Mouse (Mus musculus): ENCODE data around the gene A730015C16Rik. TPM values are rescaled to one million over a fixed set of nuclear protein-coding genes. Genes with fewer than 3 reads are reported as not detected.

Gene A730015C16Rik
- polyA plus RNA-seq (2015; fragmentation: Nextera tagmentation; extraction: Ambion mirVana): 0.52 and 1.2 TPM in 2 replicates

GRCm38 (mm10) chr4:108848505-108848848 lies at the start of gene A730015C16Rik:
TSS of gene A730015C16Rik (minus strand) at chr4:108848619.

GRCm38 (mm10) chr4:108878963-108879822 lies 30.8 kb upstream of the A730015C16Rik start, which contains the start of gene Rab3b:
TSS of gene Rab3b (plus strand) at chr4:108879063.

GRCm38 (mm10) chr4:108847715-108848504 lies 509 bp downstream of the A730015C16Rik start, which contains the start of gene Kti12:
TSS of gene Kti12 (plus strand) at chr4:108847785.

GRCm38 (mm10) chr4:108834115-108834970 lies 14.1 kb downstream of the A730015C16Rik start, which contains the start of gene Txndc12:
TSS of gene Txndc12 (plus strand) at chr4:108834601.

GRCm38 (mm10) chr4:108832916-108833827 lies 15.2 kb downstream of the A730015C16Rik start, which contains the start of gene Btf3l4:
TSS of gene Btf3l4 (minus strand) at chr4:108833614.

Other genes starting within 250 kb of the A730015C16Rik start
- gene Cc2d1b, start 228.7 kb downstream of the A730015C16Rik start, polyA plus RNA-seq (2015; fragmentation: Nextera tagmentation; extraction: Ambion mirVana): 13.5 and 16.7 TPM in 2 replicates
- gene 3110021N24Rik, start 129.0 kb downstream of the A730015C16Rik start, polyA plus RNA-seq (2015; fragmentation: Nextera tagmentation; extraction: Ambion mirVana): 0.64 and 1.2 TPM in 2 replicates
- gene Zfyve9, start 67.8 kb downstream of the A730015C16Rik start, polyA plus RNA-seq (2015; fragmentation: Nextera tagmentation; extraction: Ambion mirVana): 1.2 and 1.6 TPM in 2 replicates
- gene Btf3l4, start 15.0 kb downstream of the A730015C16Rik start, polyA plus RNA-seq (2015; fragmentation: Nextera tagmentation; extraction: Ambion mirVana): 73.4 and 83.8 TPM in 2 replicates
- gene Txndc12, start 14.0 kb downstream of the A730015C16Rik start, polyA plus RNA-seq (2015; fragmentation: Nextera tagmentation; extraction: Ambion mirVana): 19.6 and 28.7 TPM in 2 replicates
- 48.6 and 52.7 TPM in 2 replicates for gene Kti12, start 834 bp downstream of the A730015C16Rik start, polyA plus RNA-seq (2015; fragmentation: Nextera tagmentation; extraction: Ambion mirVana)
- gene Rab3b, start 30.4 kb upstream of the A730015C16Rik start, polyA plus RNA-seq (2015; fragmentation: Nextera tagmentation; extraction: Ambion mirVana): 2.9 and 3.7 TPM in 2 replicates
- 31.7 and 34.6 TPM in 2 replicates for gene Nrd1, start 152.0 kb upstream of the A730015C16Rik start, polyA plus RNA-seq (2015; fragmentation: Nextera tagmentation; extraction: Ambion mirVana)